Mouse (Mus musculus) ES-Bruce4 (cell line): ENCODE data around the gene Map4k4.

Source experiments
- CTCF ChIP-seq: IDR thresholded peaks from one replicate; pipeline ENCODE4 v1.8.1; 2011; ENCODE audit warnings: low read depth, low read length
- EP300 ChIP-seq: IDR thresholded peaks from 2 replicates; pipeline ENCODE4 v1.6.1; 2011; ENCODE audit warnings: low read depth, low read length; ENCODE audit not compliant: insufficient read depth
- POLR2A ChIP-seq: IDR thresholded peaks from one replicate; pipeline ENCODE4 v1.8.1; 2011; ENCODE audit warnings: low read length; ENCODE audit not compliant: insufficient read depth

- TF ChIP-seq EP300 (no peak), CTCF (no peak), POLR2A (no peak)
Measured at GRCm38 (mm10) chr1:40015066-40015678, 114.5 kb downstream of the Map4k4 start.
